Mouse (Mus musculus): ENCODE measurements around the gene Naa40.

The Naa40 gene

GRCm38 (mm10) chr19:7214484-7214883, 26.5 kb downstream of the Naa40 start:
- no peak for DNase-seq (ENCODE audit: low spot score in 2 of 2)

GRCm38 (mm10) chr19:7213010-7213409, 28.0 kb downstream of the Naa40 start:
- DNase-seq (ENCODE audit: low spot score in 2 of 2): no peak

DNA sequence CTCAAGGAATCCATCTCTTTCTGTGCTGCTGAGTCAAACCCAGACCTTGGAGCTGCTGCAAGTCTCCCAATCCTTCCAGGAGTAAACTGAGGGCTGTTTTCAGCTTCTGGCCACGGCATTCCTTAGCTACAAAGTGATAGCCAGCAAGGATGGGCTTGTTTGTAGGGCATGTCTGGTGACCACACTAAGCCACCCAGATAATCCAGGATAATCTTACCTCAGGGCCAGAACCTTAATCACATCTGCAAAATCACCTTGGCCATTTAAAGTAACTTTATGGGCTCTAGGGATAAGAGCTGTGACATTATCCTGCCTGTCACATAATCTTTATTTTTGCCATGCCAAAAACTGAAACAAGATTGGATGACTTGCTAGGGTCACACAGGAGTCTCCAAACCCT, 28.8 kb downstream of the Naa40 start:
- no peak for DNase-seq (ENCODE audit: low spot score in 2 of 2)

DNA sequence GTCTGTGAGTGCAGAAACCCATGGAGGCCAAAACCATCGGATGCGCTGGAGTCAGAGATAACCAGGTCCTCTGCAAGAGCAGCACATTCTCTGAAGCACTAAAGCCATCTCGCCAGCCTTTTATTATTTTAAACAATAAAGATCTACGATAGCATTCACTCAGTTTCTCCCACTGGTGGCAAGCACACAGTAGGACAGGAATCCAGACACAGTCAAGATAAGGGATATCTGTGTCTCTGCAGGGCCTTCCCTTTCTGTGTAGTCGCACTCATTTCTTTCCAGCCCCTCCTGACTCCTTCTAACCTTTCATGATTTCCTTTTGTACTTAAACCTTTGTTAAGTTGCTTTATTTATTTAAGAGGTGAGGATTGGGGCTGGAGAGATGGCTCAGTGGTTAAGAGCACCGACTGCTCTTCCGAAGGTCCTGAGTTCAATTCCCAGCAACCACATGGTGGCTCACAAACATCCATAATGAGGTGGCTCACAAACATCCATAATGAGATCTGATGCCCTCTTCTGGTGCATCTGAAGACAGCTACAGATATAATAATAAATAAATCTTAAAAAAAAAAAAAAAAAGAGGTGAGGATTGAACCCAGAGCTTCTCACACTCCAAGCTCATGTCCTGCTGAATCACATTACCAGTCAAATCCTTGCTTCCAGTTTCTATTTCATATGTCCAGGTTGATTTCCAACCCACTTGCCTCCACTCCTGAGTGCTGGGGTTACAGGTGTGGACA, 30.9 kb downstream of the Naa40 start:
- no peak for DNase-seq (ENCODE audit: low spot score in 2 of 2)

GRCm38 (mm10) chr19:7205753-7206736, 34.9 kb downstream of the Naa40 start, which contains the start of gene Otub1:
Gene Otub1 (minus strand): TSS chr19:7206316.
- DNase-seq (ENCODE audit: low spot score in 2 of 2): peak; percentile 94 to 95

GRCm38 (mm10) chr19:7205326-7205725, 35.7 kb downstream of the Naa40 start:
- no peak for DNase-seq (ENCODE audit: low spot score in 2 of 2)

DNA sequence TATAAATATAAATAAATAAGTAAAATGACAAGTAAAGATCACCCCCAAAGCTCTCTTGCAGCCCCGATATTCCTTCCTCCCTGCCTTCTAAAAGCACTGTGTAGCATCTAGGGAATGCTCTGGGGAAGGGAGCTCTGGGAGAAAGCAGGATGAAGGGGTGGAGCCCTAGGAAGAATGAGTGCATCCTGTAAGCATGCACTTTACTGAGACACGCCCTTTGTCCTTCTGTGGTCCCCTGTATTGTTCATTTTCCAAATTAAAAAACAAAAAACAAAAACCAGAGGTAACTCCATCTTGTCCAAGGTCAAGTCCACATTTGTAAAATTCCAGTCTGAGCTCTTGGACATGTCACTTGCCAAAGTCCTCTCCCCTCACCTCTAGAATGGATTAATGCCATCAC, 36.1 kb downstream of the Naa40 start:
- no peak for DNase-seq (ENCODE audit: low spot score in 2 of 2)

DNA sequence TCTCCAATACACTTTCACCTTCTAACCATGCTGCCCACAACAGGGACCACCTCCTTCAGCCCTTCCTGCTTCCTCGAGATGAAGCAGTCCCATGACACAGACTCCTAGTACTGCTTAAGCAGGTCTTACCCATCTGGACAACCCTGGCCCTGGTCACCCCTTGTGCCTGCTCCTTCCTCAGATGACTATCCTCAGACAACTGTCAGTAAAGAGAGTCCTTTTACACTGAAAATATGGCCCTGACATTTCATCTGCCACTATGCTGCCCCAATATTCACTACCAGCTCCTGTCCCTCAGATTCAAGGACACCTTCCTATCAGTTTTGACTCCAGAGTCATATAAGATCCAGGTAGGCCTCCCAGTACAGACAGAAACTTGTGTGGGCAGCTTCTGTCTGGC, 40.6 kb downstream of the Naa40 start:
- no peak for DNase-seq (ENCODE audit: low spot score in 2 of 2)

DNA sequence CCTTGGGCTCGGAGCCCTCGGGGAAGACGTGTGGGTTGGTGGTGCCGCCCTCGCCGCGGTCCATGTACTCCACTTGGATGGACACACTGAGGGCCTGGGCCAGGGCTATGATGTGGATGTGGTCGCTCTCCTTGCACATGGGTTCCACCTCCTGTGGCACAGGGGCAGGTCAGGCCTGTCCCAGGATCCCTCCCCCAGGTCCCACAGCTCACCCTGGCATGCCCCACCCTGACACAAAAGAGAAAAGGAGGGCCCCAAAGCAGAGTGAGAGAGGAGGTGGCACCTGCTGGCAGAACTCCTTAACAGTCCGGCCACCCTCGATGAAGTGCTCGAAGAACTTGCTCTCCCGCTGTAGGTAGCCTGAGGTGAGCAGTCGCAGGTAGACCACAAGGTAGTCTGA, 41.9 kb downstream of the Naa40 start:
- no peak for DNase-seq (ENCODE audit: low spot score in 2 of 2)

DNA sequence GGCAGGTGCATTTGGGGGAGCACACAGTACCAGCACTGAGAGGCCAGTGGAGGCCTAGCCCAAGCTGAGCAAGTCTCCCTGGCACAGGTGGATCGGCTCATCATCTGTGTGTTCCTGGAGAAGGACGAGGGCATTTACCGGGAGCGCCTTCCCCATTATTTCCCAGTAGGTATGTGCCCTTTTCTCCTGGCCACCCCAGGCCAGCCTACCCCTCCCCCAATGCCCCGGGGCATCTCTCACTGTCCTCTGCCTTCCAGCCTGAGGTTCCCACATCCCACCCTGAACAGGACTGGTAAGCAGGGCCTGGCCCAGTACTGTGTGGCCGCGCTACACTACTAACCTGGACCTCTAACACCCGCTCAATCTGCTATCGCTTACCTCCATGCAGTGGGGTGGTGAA, 43.5 kb downstream of the Naa40 start:
- DNase-seq (ENCODE audit: low spot score in 2 of 2): no peak

GRCm38 (mm10) chr19:7196741-7197270, 44.2 kb downstream of the Naa40 start:
- DNase-seq (ENCODE audit: low spot score in 2 of 2): no peak

DNA sequence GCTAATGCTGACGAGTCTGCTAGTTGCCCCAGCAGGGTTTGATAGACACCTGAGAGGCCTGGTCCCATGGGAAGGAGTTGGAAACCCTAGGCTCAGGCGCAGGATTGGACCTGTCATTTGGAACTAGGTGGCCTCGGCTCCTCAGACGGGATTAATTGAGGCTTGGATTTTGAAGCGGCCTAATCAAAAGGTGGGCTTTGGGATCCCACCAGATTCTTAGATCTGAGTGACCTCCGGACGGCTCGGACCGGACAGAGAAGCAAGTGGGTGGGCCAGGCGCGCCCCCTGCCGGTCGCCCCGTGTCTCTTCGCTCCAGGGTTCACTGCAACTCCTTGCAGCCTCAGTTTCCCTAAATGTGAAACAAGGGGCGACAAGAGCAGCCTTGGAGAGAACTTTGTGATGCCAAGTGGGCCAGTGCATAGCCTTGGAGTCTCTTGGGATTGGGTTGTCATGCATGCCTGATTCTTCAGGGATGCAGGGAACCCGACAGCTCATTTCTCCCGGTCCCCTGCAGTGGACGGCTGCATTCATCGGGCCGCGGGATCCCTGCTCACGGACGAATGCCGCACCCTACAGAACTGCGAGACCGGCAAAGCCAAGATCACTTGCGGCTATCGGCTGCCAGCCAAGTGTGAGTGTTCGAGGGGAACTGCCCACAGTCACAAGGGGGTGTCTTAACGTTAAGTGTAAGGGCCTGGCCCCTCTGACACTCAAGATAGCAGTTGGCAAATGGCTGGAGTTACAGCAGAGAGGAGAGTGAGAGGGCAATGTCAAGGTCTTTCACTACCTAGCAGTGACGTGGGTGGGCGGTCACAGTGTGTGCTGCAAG, 44.9 kb downstream of the Naa40 start:
- peak in 1 of 2 experiments; percentile 59 for DNase-seq (ENCODE audit: low spot score in 2 of 2)

- DNase-seq (ENCODE audit: low spot score in 2 of 2): no peak
Measured at GRCm38 (mm10) chr19:7192561-7192967, 48.4 kb downstream of the Naa40 start.

DNA sequence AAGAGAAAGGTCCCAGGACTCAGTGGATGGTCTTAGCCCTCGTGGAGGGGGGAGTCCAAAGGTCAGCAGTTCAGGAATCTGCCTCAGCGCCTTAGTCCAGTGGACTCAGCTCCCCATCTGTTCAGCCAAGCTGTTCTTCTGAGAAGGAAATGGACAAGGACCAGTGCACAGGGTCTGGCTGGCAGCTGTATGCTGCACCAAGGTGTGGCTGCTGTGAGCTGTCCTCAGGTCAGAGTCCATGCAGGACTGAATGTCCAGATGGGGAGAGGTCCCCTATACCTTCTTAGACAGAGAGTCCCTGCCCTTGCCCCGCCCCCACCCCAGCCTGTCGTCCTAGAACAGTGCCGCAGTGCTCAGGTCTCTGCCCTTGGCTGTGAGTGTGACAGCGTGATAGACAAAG, 49.3 kb downstream of the Naa40 start:
- DNase-seq (ENCODE audit: low spot score in 2 of 2): no peak

DNA sequence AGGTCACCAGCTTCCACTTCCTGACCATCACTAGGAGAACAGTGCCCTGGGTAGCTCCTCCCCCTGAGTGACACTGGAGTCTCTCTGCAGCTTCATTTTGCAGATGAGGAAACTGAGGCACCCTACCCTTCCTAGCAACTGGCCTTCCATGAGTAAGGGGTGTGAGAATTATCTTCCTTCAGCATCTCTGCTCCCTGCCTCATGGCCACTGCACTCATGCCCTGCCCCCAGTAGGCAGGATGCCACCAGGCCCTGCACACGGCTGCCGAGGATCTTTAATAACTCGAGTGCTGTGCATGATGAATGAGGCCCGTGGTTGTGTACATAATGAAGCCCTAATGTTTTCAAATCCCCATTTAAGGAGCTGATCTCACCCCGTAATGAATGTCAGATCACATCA, 50.0 kb downstream of the Naa40 start:
- no peak for DNase-seq (ENCODE audit: low spot score in 2 of 2)

GRCm38 (mm10) chr19:7189026-7189425, 52.0 kb downstream of the Naa40 start:
- no peak for DNase-seq (ENCODE audit: low spot score in 2 of 2)

- DNase-seq (ENCODE audit: low spot score in 2 of 2): no peak
Measured at GRCm38 (mm10) chr19:7187157-7187556, 53.8 kb downstream of the Naa40 start.

- DNase-seq (ENCODE audit: low spot score in 2 of 2): no peak
Measured at GRCm38 (mm10) chr19:7185715-7186291, 55.2 kb downstream of the Naa40 start.

GRCm38 (mm10) chr19:7185059-7185458, 55.9 kb downstream of the Naa40 start:
- no peak for DNase-seq (ENCODE audit: low spot score in 2 of 2)

GRCm38 (mm10) chr19:7183419-7183818, 57.6 kb downstream of the Naa40 start:
- DNase-seq (ENCODE audit: low spot score in 2 of 2): no peak

- no peak for DNase-seq (ENCODE audit: low spot score in 2 of 2)
Measured at GRCm38 (mm10) chr19:7182273-7182949, 58.6 kb downstream of the Naa40 start.
